Mouse (Mus musculus) adrenal gland (tissue): Measurements from ENCODE around the gene Peg3.
"Not testable (repeated sequence)": the region's sequence is repeated elsewhere in the genome, so short reads cannot be mapped to it uniquely, and the experiment has no call there.

Source experiments
- intact Hi-C: fragments of 180-260 bp; cut with DNase I; formaldehyde crosslinking; loops from one replicate; pipeline ENCODE4 v1.15.1; 2025
- long read RNA-seq, 2 experiments: library from polyadenylated mRNA; unstranded; transcript quantifications; one replicate each; pipeline ENCODE4 v2.0.0; 2020; ENCODE audit warnings: borderline replicate concordance in 1 of 2; ENCODE audit not compliant: insufficient replicate concordance in 1 of 2

Peg3 gene
- long read RNA-seq, experiment 1, partial matches to known transcripts: 0 of 2 reads
- long read RNA-seq, experiment 1, other reads (novel, unspliced or antisense): 2 of 2 reads
- long read RNA-seq, experiment 2, partial matches to known transcripts: 0 of 4 reads
- long read RNA-seq, experiment 2, other reads (novel, unspliced or antisense): 4 of 4 reads

- intact Hi-C loops: loop anchor here (10.0 kb wide), 1 partner anchor 185 kb away; no protein-coding TSS in a partner anchor
These were observed at the start of gene Peg3, which contains the start of gene Usp29 for GRCm38 (mm10) chr7:6730241-6730640. Peg3 (minus strand) TSS chr7:6730431. Usp29 (plus strand) TSS chr7:6730578.

- intact Hi-C loops: no loop called here
These were observed 48.9 kb upstream of the Peg3 start for GRCm38 (mm10) chr7:6779172-6779571.

GRCm38 (mm10) chr7:6777689-6778088, 47.5 kb upstream of the Peg3 start:
- intact Hi-C loops: no loop called here

GRCm38 (mm10) chr7:6777107-6777506, 46.9 kb upstream of the Peg3 start:
- intact Hi-C loops: no loop called here

GRCm38 (mm10) chr7:6776314-6777059, 46.3 kb upstream of the Peg3 start:
- intact Hi-C loops: no loop called here

GRCm38 (mm10) chr7:6773865-6774413, 43.7 kb upstream of the Peg3 start:
- intact Hi-C loops: not testable (repeated sequence)

GRCm38 (mm10) chr7:6770286-6770685, 40.1 kb upstream of the Peg3 start:
- intact Hi-C loops: no loop called here

- intact Hi-C loops: no loop called here
These were observed 35.0 kb upstream of the Peg3 start for GRCm38 (mm10) chr7:6765240-6765639.

GRCm38 (mm10) chr7:6760170-6760569, 29.9 kb upstream of the Peg3 start:
- intact Hi-C loops: no loop called here

- intact Hi-C loops: no loop called here
These were observed 29.5 kb upstream of the Peg3 start for GRCm38 (mm10) chr7:6759698-6760097.

GRCm38 (mm10) chr7:6756777-6757291, 26.6 kb upstream of the Peg3 start:
- intact Hi-C loops: no loop called here

- intact Hi-C loops: no loop called here
These were observed 23.2 kb upstream of the Peg3 start for GRCm38 (mm10) chr7:6753440-6753839.

GRCm38 (mm10) chr7:6749196-6749595, 19.0 kb upstream of the Peg3 start:
- intact Hi-C loops: no loop called here

GRCm38 (mm10) chr7:6744281-6744904, 14.2 kb upstream of the Peg3 start:
- intact Hi-C loops: no loop called here

GRCm38 (mm10) chr7:6736060-6736459, 5.8 kb upstream of the Peg3 start:
- intact Hi-C loops: loop anchor here (10.0 kb wide), 1 partner anchor 179 kb away; no protein-coding TSS in a partner anchor

GRCm38 (mm10) chr7:6731930-6732329, 1.7 kb upstream of the Peg3 start:
- intact Hi-C loops: loop anchor here (10.0 kb wide), 1 partner anchor 183 kb away; no protein-coding TSS in a partner anchor

GRCm38 (mm10) chr7:6731373-6731772, 1.1 kb upstream of the Peg3 start:
- intact Hi-C loops: loop anchor here (10.0 kb wide), 1 partner anchor 183 kb away; no protein-coding TSS in a partner anchor

GRCm38 (mm10) chr7:6730801-6731200, 570 bp upstream of the Peg3 start:
- intact Hi-C loops: loop anchor here (10.0 kb wide), 1 partner anchor 184 kb away; no protein-coding TSS in a partner anchor

GRCm38 (mm10) chr7:6729061-6729817, 992 bp downstream of the Peg3 start:
- intact Hi-C loops: loop anchor here (10.0 kb wide), 1 partner anchor 144 kb away; no protein-coding TSS in a partner anchor

GRCm38 (mm10) chr7:6728263-6728931, 1.8 kb downstream of the Peg3 start:
- intact Hi-C loops: loop anchor here (10.0 kb wide), 1 partner anchor 144 kb away; no protein-coding TSS in a partner anchor
